Mouse (Mus musculus): ENCODE data around the gene Tbx6. TPM values are rescaled to one million over a fixed set of nuclear protein-coding genes. Genes with fewer than 3 reads are reported as not detected.

Gene Tbx6
- polyA plus RNA-seq, 1 experiment, result 1.1 TPM

GRCm38 (mm10) chr7:126799468-126800268, 18.4 kb downstream of the Tbx6 start:
- TF ChIP-seq CTCF (IDR thresholded peaks at IDR 0.05; ENCODE audit: control insufficient read depth, insufficient read depth, insufficient replicate concordance, low read depth, low read length) (peak; percentile 20; the same call in 1 of the 2 replicates), POLR2A (IDR thresholded peaks at IDR 0.05; ENCODE audit: control insufficient read depth, low read depth, low read length) (peak; percentile 68; the same call in 1 of the 2 replicates)
- no peaks in the 10 kb centered on the region for H3K36me3 ChIP-seq (ENCODE audit: control insufficient read depth, insufficient read depth, low read length)

GRCm38 (mm10) chr7:126800269-126801056, 19.2 kb downstream of the Tbx6 start:
- no peaks in the 10 kb centered on the region for H3K27me3 ChIP-seq (ENCODE audit: control insufficient read depth, insufficient read depth, low read length)
- peaks cover 17% of the 10 kb centered on the region for H3K4me1 ChIP-seq (ENCODE audit: control insufficient read depth, insufficient read depth, low read length)
- no peaks in the 10 kb centered on the region for H3K36me3 ChIP-seq (ENCODE audit: control insufficient read depth, insufficient read depth, low read length)
- no peak for TF ChIP-seq POLR2A (IDR thresholded peaks at IDR 0.05; ENCODE audit: control insufficient read depth, low read depth, low read length)
- TF ChIP-seq CTCF (IDR thresholded peaks at IDR 0.05; ENCODE audit: control insufficient read depth, insufficient read depth, insufficient replicate concordance, low read depth, low read length), result no peak
- peak overlapping the region; percentile 95; the same call in 1 of the 2 replicates for H3K27ac ChIP-seq (ENCODE audit: control insufficient read depth, insufficient read depth, low read depth, low read length)
- H3K4me3 ChIP-seq (ENCODE audit: control insufficient read depth, low read depth, low read length), result peak overlapping the region; percentile 94

More at GRCm38 (mm10) chr7:126799468-126800268, 18.4 kb downstream of the Tbx6 start:
- Histone ChIP-seq H3K27ac (ENCODE audit: control insufficient read depth, insufficient read depth, low read depth, low read length) (peak overlapping the region; percentile 95), H3K4me1 (ENCODE audit: control insufficient read depth, insufficient read depth, low read length) (peaks cover 17% of the 10 kb centered on the region), H3K4me3 (ENCODE audit: control insufficient read depth, low read depth, low read length) (peak overlapping the region; percentile 94), H3K27me3 (ENCODE audit: control insufficient read depth, insufficient read depth, low read length) (no peaks in the 10 kb centered on the region)

GRCm38 (mm10) chr7:126801057-126801422, 19.8 kb downstream of the Tbx6 start:
- no peak overlapping the region for H3K27ac ChIP-seq (ENCODE audit: control insufficient read depth, insufficient read depth, low read depth, low read length)
- no peaks in the 10 kb centered on the region for H3K36me3 ChIP-seq (ENCODE audit: control insufficient read depth, insufficient read depth, low read length)
- H3K4me1 ChIP-seq (ENCODE audit: control insufficient read depth, insufficient read depth, low read length), result peaks cover 17% of the 10 kb centered on the region
- TF ChIP-seq CTCF (IDR thresholded peaks at IDR 0.05; ENCODE audit: control insufficient read depth, insufficient read depth, insufficient replicate concordance, low read depth, low read length) (no peak), POLR2A (IDR thresholded peaks at IDR 0.05; ENCODE audit: control insufficient read depth, low read depth, low read length) (no peak)
- H3K4me3 ChIP-seq (ENCODE audit: control insufficient read depth, low read depth, low read length), result peak overlapping the region; percentile 94
- no peaks in the 10 kb centered on the region for H3K27me3 ChIP-seq (ENCODE audit: control insufficient read depth, insufficient read depth, low read length)

GRCm38 (mm10) chr7:126802134-126802889, 21.0 kb downstream of the Tbx6 start:
- H3K4me1 ChIP-seq (ENCODE audit: control insufficient read depth, insufficient read depth, low read length), result peaks cover 19% of the 10 kb centered on the region
- no peaks in the 10 kb centered on the region for H3K36me3 ChIP-seq (ENCODE audit: control insufficient read depth, insufficient read depth, low read length)
- no peak for TF ChIP-seq POLR2A (IDR thresholded peaks at IDR 0.05; ENCODE audit: control insufficient read depth, low read depth, low read length)
- TF ChIP-seq CTCF (IDR thresholded peaks at IDR 0.05; ENCODE audit: control insufficient read depth, insufficient read depth, insufficient replicate concordance, low read depth, low read length), result no peak
- H3K27ac ChIP-seq (ENCODE audit: control insufficient read depth, insufficient read depth, low read depth, low read length), result no peak overlapping the region
- H3K27me3 ChIP-seq (ENCODE audit: control insufficient read depth, insufficient read depth, low read length), result no peaks in the 10 kb centered on the region
- no peak overlapping the region for H3K4me3 ChIP-seq (ENCODE audit: control insufficient read depth, low read depth, low read length)

- Histone ChIP-seq H3K27me3 (ENCODE audit: control insufficient read depth, insufficient read depth, low read length) (no peaks in the 10 kb centered on the region), H3K27ac (ENCODE audit: control insufficient read depth, insufficient read depth, low read depth, low read length) (no peak overlapping the region), H3K4me3 (ENCODE audit: control insufficient read depth, low read depth, low read length) (no peak overlapping the region), H3K36me3 (ENCODE audit: control insufficient read depth, insufficient read depth, low read length) (no peaks in the 10 kb centered on the region), H3K4me1 (ENCODE audit: control insufficient read depth, insufficient read depth, low read length) (peaks cover 26% of the 10 kb centered on the region)
- TF ChIP-seq CTCF (IDR thresholded peaks at IDR 0.05; ENCODE audit: control insufficient read depth, insufficient read depth, insufficient replicate concordance, low read depth, low read length), result no peak
- TF ChIP-seq POLR2A (IDR thresholded peaks at IDR 0.05; ENCODE audit: control insufficient read depth, low read depth, low read length), result no peak
These were observed 21.9 kb downstream of the Tbx6 start for GRCm38 (mm10) chr7:126803181-126803580.

GRCm38 (mm10) chr7:126803751-126804150, 22.5 kb downstream of the Tbx6 start:
- TF ChIP-seq POLR2A (IDR thresholded peaks at IDR 0.05; ENCODE audit: control insufficient read depth, low read depth, low read length) (no peak), CTCF (IDR thresholded peaks at IDR 0.05; ENCODE audit: control insufficient read depth, insufficient read depth, insufficient replicate concordance, low read depth, low read length) (no peak)
- H3K27ac ChIP-seq (ENCODE audit: control insufficient read depth, insufficient read depth, low read depth, low read length), result no peak overlapping the region
- no peak overlapping the region for H3K4me3 ChIP-seq (ENCODE audit: control insufficient read depth, low read depth, low read length)
- H3K36me3 ChIP-seq (ENCODE audit: control insufficient read depth, insufficient read depth, low read length), result no peaks in the 10 kb centered on the region
- H3K4me1 ChIP-seq (ENCODE audit: control insufficient read depth, insufficient read depth, low read length), result peaks cover 22% of the 10 kb centered on the region
- no peaks in the 10 kb centered on the region for H3K27me3 ChIP-seq (ENCODE audit: control insufficient read depth, insufficient read depth, low read length)
